Mouse (Mus musculus): Measurements from ENCODE around the gene Mrps35.

Gene Mrps35

GRCm38 (mm10) chr6:147029591-147029990, 13.0 kb upstream of the Mrps35 start:
- DNase-seq (ENCODE audit: low spot score) = no peak

GRCm38 (mm10) chr6:147030096-147030885, 12.3 kb upstream of the Mrps35 start:
- DNase-seq (ENCODE audit: low spot score) = no peak

- no peak for DNase-seq (ENCODE audit: low spot score)
Measured at GRCm38 (mm10) chr6:147032303-147032925, 10.2 kb upstream of the Mrps35 start, which contains the start of gene Rep15. Gene Rep15 (plus strand): TSS chr6:147032584.

GRCm38 (mm10) chr6:147043633-147044032, 1.1 kb downstream of the Mrps35 start:
- peak; percentile 3 for DNase-seq (ENCODE audit: low spot score)

- no peak for DNase-seq (ENCODE audit: low spot score)
Measured at GRCm38 (mm10) chr6:147049239-147049805, 6.8 kb downstream of the Mrps35 start.

GRCm38 (mm10) chr6:147051666-147052065, 9.1 kb downstream of the Mrps35 start:
- DNase-seq (ENCODE audit: low spot score) = no peak

- DNase-seq (ENCODE audit: low spot score) = no peak
Measured at GRCm38 (mm10) chr6:147052440-147052839, 9.9 kb downstream of the Mrps35 start.

GRCm38 (mm10) chr6:147053785-147054646, 11.5 kb downstream of the Mrps35 start:
- no peak for DNase-seq (ENCODE audit: low spot score)

GRCm38 (mm10) chr6:147055374-147055977, 12.9 kb downstream of the Mrps35 start:
- DNase-seq (ENCODE audit: low spot score) = no peak

- no peak for DNase-seq (ENCODE audit: low spot score)
Measured at GRCm38 (mm10) chr6:147059326-147059725, 16.8 kb downstream of the Mrps35 start.

GRCm38 (mm10) chr6:147061630-147062029, 19.1 kb downstream of the Mrps35 start:
- DNase-seq (ENCODE audit: low spot score) = no peak

GRCm38 (mm10) chr6:147062034-147062433, 19.5 kb downstream of the Mrps35 start:
- no peak for DNase-seq (ENCODE audit: low spot score)

GRCm38 (mm10) chr6:147062694-147063093, 20.1 kb downstream of the Mrps35 start:
- DNase-seq (ENCODE audit: low spot score) = no peak

GRCm38 (mm10) chr6:147064226-147064943, 21.8 kb downstream of the Mrps35 start:
- DNase-seq (ENCODE audit: low spot score) = no peak

GRCm38 (mm10) chr6:147064944-147065261, 22.3 kb downstream of the Mrps35 start:
- no peak for DNase-seq (ENCODE audit: low spot score)

GRCm38 (mm10) chr6:147075808-147076387, 33.3 kb downstream of the Mrps35 start:
- no peak for DNase-seq (ENCODE audit: low spot score)

- no peak for DNase-seq (ENCODE audit: low spot score)
Measured at GRCm38 (mm10) chr6:147076878-147077277, 34.3 kb downstream of the Mrps35 start.

- no peak for DNase-seq (ENCODE audit: low spot score)
Measured at GRCm38 (mm10) chr6:147079919-147080318, 37.4 kb downstream of the Mrps35 start.

GRCm38 (mm10) chr6:147085398-147086040, 43.0 kb downstream of the Mrps35 start:
- DNase-seq (ENCODE audit: low spot score) = no peak

GRCm38 (mm10) chr6:147086594-147087225, 44.1 kb downstream of the Mrps35 start, which contains the start of gene Mansc4:
Gene Mansc4 (minus strand): TSS chr6:147087032.
- DNase-seq (ENCODE audit: low spot score) = peak; percentile 40

Measured in retina, embryonic 14.5 days (tissue).